Mouse (Mus musculus) thymus, adult 2 months (tissue): Measurements from ENCODE around the gene Gm20388.

Experiments used
- CTCF ChIP-seq: fragments of 200-500 bp; IDR thresholded peaks from 2 replicates; pipeline ENCODE4 v1.5.1; 2012; ENCODE audit warnings: mild to moderate bottlenecking, control low read depth, low read length, moderate library complexity, borderline replicate concordance; ENCODE audit not compliant: control insufficient read depth, poor library complexity, insufficient read depth; ENCODE audit errors: extremely low read depth
- POLR2A ChIP-seq: fragments of 200-500 bp; IDR thresholded peaks from 2 replicates; pipeline ENCODE4 v1.6.1; 2012; ENCODE audit warnings: mild to moderate bottlenecking, low read length, control low read depth, moderate library complexity; ENCODE audit not compliant: control insufficient read depth, poor library complexity, insufficient read depth; ENCODE audit errors: extremely low read depth

DNA sequence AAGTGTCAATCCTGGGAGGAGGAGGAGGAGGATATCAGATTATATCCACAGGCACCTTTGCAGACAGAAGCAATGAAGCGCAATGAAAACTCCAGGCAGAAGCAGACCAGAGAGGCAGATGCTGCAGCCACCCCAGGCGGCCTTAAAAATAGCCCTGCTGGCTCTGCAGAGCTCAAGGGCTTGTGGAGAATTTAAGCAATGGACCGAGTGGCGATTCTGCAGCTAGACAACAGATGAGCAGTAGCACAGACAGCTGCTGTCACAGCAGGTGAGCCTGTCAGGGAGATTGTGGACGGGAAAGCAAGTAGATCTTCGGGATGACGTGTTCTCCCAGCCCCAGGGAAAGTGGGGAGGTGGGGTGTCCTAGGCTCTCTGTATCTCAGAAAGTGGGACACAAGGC, 2120.3 kb downstream of the Gm20388 start:
- TF ChIP-seq POLR2A (no peak), CTCF (no peak)
